Mouse (Mus musculus) urinary bladder, postnatal 25 days (tissue): ENCODE measurements around the gene Fhad1.
"Not testable (repeated sequence)": the region's sequence is repeated elsewhere in the genome, so short reads cannot be mapped to it uniquely, and the experiment has no call there.

ENCODE experiments used
- DNase-seq: peaks from one replicate; pipeline ENCODE4 v3.0.0; 2022; ENCODE audit warnings: low spot score

Gene Fhad1

GRCm38 (mm10) chr4:142039662-142040353, 24.9 kb upstream of the Fhad1 start:
- no peak for DNase-seq

- DNase-seq, result no peak
These were observed 23.0 kb upstream of the Fhad1 start for GRCm38 (mm10) chr4:142037897-142038296.

GRCm38 (mm10) chr4:142028533-142028932, 13.7 kb upstream of the Fhad1 start:
- DNase-seq, result no peak

- DNase-seq, result no peak
These were observed 12.1 kb upstream of the Fhad1 start for GRCm38 (mm10) chr4:142026965-142027364.

- no peak for DNase-seq
These were observed 9.7 kb upstream of the Fhad1 start for GRCm38 (mm10) chr4:142024536-142024935.

GRCm38 (mm10) chr4:142023166-142023565, 8.3 kb upstream of the Fhad1 start:
- DNase-seq, result no peak

GRCm38 (mm10) chr4:142017686-142018085, 2.8 kb upstream of the Fhad1 start:
- DNase-seq, result no peak

GRCm38 (mm10) chr4:142011236-142011635, 3.6 kb downstream of the Fhad1 start:
- DNase-seq, result no peak

- DNase-seq, result no peak
These were observed 4.4 kb downstream of the Fhad1 start for GRCm38 (mm10) chr4:142010441-142010840.

GRCm38 (mm10) chr4:142008206-142008605, 6.7 kb downstream of the Fhad1 start:
- no peak for DNase-seq

GRCm38 (mm10) chr4:142000581-142000980, 14.3 kb downstream of the Fhad1 start:
- DNase-seq, result no peak

GRCm38 (mm10) chr4:141999494-142000074, 15.3 kb downstream of the Fhad1 start:
- DNase-seq, result no peak

GRCm38 (mm10) chr4:141998282-141998821, 16.5 kb downstream of the Fhad1 start:
- no peak for DNase-seq

GRCm38 (mm10) chr4:141996880-141997279, 18.0 kb downstream of the Fhad1 start:
- DNase-seq, result no peak

- no peak for DNase-seq
These were observed 18.8 kb downstream of the Fhad1 start for GRCm38 (mm10) chr4:141996086-141996485.

- not testable (repeated sequence) for DNase-seq
These were observed 20.8 kb downstream of the Fhad1 start for GRCm38 (mm10) chr4:141994062-141994471.

GRCm38 (mm10) chr4:141993347-141994061, 21.4 kb downstream of the Fhad1 start:
- no peak for DNase-seq

GRCm38 (mm10) chr4:141992530-141993204, 22.2 kb downstream of the Fhad1 start:
- no peak for DNase-seq

- DNase-seq, result no peak
These were observed 26.7 kb downstream of the Fhad1 start for GRCm38 (mm10) chr4:141988178-141988577.

GRCm38 (mm10) chr4:141983689-141984088, 31.2 kb downstream of the Fhad1 start:
- no peak for DNase-seq

- DNase-seq, result no peak
These were observed 33.4 kb downstream of the Fhad1 start for GRCm38 (mm10) chr4:141981475-141981874.

GRCm38 (mm10) chr4:141978582-141978981, 36.3 kb downstream of the Fhad1 start:
- DNase-seq, result no peak
